Mouse (Mus musculus) forelimb bud, embryonic 11.5 days (tissue): Measurements from ENCODE around the gene 9530003J23Rik.
"Not testable (repeated sequence)": the region's sequence is repeated elsewhere in the genome, so short reads cannot be mapped to it uniquely, and the experiment has no call there.

Experiments
- DNase-seq: peaks from one replicate; pipeline ENCODE4 v3.0.0-alpha.2; 2012; ENCODE audit warnings: low read depth, low spot score

The 9530003J23Rik gene

DNA sequence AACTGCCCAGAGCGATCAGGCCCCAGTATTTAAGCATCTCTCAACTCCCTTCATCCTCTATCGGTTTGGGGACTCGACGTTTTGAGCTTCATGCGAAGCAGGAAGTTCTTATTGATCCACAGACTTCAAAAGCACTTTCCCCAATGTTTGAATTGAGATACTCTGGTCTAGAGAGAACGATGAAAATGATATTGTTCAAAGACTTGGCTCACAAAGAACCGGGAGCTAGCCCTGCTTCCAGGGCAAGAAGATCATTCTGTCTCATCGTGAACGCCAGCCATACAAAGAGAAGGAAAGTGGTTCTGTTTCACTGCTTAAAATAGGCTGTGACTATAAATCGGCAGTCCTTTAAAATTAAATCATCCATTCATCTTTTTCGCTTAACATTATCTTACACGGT lies at the start of gene 9530003J23Rik:
Gene 9530003J23Rik (minus strand): TSS at position 101 of the 400 bp plus-strand sequence.
- DNase-seq = no peak

DNA sequence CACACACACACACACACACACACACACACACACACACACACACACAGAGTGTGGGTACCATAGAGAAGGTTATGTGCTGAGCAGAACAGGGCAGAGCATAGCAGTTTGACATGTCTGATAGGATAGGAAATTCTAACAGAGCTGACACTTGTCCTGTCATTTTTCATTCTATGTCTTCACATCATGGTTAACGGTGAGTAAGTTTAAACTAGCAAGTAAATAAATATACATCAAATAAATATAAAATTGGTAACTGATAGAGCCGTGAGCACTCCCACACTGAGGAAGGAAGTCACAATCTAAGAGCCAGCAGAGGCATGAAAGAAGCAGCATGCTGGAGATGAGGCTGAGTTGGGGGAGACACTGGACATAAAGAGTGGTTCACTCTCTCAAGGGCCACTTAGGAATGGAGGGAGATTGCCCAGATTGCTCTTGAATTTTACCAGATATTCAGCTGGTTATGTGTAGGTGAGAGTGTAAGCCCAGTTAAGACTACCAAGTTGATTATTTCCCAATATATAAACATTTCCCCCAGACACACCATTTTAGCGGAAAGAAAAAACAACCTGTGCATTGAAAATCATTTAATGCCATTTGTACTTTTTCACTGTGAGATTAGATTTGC lies 48.8 kb upstream of the 9530003J23Rik start:
- no peak for DNase-seq

DNA sequence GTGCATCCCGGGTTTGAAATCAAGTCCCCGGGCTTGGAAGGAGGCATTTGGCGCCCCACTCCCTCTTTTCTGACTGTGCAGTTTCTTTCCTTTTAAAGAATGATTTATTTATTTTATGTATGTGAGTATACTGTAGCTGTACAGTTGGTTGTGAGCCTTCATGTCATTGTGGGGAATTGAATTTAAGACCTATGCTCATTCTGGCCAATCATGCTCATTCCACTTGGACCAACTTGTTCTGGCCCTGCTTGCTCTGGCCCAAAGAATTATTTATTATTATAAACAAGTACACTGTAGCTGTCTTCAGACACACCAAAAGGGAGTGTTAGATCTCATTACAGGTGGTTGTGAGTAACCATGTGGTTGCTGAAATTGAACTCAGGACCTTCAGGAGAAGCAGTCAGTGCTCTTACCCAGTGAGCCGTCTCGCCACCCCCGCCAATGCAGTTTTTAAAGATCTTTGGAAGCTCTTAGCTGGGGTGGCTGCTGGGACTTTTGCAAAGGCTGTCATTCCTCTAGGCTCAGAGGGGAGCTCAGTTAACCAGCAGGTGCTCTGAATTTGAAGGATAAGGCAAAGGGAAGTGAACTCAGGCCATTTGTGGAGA lies 48.0 kb upstream of the 9530003J23Rik start:
- no peak for DNase-seq

DNA sequence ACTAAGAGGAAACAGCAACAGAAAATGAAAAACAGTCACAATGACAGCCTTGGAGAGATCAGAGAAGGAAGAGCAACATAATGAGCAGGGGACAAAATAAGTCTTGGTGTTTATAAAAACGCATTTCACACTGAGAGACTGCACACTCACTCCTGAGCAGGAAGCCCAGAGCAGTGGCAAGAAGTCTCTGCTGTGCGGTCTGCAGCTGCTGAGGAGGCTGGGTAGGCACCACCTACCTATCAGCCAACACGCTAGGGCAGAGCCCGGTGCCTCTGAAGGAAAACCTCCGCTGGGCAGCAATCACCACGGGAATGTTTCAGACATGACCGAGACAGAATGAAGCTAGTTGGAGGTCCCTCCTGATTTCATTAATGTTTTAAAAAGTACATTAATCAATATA lies 47.1 kb upstream of the 9530003J23Rik start:
- not testable (repeated sequence) for DNase-seq

DNA sequence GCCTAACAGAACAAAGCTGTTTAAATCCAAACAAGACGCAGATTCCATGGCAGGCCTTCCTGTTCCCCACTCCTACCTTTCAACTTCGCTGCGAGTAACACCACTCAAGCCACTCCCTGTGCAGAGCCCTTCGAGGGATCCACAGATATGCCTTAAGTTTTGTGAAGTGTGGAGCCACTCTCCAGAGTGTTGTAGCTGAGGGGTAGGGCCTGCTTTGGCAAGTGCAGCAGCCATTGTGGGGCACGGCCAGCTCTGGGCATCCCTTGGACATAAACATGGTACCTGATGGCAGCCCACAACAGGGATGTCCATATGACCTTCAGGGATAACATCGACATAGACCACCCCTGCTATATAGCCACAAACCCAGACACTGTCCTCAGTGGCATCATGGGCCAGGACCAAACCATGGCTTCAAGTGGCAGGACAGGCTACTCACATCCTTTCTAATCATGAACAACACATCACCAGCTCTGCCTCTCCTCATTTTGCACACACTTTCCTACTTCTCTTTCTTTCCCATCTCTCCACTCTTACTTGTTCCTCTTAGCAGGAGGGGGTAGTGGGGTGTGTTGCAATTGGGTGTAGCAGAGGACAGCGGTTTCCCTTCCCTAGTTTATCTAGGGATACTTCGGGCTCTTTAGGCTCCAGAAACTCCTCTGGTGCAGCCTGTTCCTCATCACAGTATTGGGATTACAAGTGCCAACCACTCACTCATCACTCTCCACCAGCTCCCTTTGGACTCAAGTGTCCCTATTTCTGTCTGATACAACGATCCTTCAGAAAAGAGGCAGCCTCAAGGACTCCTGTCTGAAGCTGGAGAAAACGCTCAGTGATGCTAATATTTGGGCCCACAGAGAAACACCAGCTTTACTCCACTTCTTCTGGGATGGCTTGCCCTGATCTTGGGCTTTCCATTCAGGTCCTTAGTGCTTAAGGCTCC lies 46.3 kb upstream of the 9530003J23Rik start:
- DNase-seq = no peak

DNA sequence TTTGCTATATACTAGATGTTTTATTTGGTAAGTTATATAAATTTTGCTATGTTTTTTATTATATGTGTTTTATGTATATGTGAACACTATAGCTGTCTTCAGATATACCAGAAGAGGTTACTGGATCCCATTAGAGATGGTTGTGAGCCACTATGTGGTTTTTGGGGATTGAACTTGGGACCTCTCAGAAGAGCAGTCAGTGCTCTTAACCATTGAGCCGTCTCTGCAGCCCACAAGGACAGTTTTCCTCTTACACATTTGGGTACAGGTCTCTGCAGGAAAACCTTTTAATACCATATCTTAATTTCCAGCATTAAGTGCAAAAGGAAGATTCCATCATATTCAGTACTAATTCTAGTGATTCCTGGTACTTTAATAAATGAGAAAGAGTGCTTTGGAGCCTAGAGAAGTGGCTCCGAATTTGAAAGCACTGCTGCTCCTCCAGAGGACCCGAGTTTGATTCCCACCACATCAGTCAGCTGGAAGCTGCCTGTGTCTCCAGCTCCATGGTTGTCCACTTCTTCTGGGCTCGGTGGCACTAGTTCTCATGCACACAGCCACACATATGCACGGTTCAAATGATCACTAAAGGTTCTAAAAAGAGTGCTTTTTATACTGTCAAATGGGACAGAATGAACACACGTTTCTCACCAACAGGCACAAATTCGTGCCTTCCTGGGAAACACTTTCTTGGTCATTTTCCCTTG lies 45.5 kb upstream of the 9530003J23Rik start:
- DNase-seq = no peak

DNA sequence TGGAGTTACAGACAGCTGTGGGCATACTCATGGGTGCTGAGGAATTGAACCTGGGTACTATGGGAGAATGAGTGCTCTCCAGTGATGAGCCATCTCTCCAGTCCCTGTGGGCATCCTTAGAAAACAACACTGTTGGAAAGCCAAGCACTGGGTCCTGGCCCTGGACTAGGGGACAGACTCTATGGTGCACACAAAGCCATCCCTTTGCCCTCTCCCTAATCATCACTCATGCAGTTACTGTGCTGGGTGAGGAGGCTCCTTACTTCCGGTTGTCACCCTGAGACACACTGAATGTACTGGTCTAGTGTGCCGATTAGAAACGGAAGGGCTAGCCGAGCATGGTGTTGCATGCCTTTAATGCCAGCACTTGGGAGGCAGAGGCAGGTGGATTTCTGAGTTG lies 44.7 kb upstream of the 9530003J23Rik start:
- not testable (repeated sequence) for DNase-seq

DNA sequence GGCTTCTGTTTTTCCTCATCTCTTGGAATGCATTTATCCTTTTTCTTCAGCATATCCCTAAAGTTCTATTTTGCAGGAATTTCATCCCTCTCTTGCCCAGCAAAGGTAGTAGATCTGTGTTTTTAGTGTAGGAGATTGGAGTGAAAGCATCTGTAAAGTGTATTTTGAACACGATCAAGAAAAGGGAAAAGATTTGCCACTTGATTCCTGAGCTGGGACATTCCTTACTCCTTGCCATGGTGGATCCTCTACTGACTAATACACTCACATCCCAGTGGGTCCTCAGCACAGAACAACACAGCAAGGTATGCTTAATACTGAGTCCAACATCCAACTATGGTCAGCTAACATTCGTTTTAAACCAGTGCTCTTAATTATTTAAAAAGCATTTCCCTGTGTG lies 44.0 kb upstream of the 9530003J23Rik start:
- no peak for DNase-seq

DNA sequence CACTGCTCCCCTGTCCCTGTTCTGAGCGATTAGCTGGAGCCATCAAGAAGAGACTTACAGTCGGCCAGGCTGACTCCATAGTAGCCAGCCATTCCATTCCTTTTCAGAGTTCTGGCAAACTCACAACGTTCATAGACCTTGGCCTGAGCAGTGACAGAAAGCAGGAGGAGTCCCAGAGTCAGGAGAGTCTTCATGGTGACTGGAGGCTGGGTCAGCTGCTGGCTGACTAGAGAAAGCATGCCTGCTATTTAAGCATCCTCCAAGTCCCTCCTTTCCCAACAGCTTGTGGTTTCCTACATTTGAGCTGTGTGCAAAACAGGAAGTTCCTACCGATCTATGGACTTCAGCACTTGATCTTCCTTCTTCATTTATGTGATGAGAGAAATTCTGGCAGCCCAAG lies 43.5 kb upstream of the 9530003J23Rik start, which contains the start of gene Lyz2:
Gene Lyz2 (minus strand): TSS at position 273 of the 400 bp plus-strand sequence.
- no peak for DNase-seq

DNA sequence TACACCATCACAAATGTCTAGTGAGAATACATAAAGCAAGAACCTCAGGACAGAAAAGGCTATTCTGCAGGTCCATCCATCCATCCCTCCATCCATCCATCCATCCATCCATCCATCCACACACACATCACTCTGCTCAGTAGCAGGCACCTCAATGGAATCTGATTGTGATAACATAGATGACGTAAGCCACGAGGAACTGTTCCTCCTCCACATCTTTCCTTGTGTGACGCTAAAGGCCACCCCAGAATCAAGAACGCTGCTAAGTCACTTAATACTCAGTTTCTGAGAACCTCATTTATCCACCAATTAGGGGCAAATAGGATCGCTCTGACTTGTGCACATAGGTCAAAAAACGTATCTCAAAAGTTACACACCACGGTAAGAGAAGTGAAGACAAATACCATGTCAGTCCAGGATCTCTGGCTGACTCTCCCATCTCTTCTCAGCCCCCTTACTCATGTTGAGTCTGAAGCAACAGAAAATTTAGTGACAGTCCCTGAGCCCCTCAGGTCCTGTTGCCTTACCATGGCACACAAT lies 42.9 kb upstream of the 9530003J23Rik start:
- DNase-seq = no peak

DNA sequence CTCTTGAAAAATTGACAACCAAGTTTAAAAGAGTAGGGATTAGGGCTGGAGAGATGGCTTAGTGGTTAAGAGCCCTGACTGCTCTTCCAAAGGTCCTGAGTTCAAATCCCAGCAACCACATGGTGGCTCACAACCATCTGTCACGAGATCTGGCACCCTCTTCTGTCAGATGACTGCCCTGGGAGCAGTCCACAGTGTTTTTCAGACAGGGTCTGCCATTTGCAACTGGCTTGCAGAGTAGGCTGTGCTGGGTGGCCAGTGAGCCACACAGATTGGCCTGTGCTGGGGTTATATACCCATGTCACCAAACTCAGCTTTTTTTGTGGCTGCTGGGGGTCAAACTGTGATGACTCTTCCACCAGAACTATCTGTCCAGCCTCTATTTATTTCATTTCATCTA lies 41.5 kb upstream of the 9530003J23Rik start:
- DNase-seq = no peak

DNA sequence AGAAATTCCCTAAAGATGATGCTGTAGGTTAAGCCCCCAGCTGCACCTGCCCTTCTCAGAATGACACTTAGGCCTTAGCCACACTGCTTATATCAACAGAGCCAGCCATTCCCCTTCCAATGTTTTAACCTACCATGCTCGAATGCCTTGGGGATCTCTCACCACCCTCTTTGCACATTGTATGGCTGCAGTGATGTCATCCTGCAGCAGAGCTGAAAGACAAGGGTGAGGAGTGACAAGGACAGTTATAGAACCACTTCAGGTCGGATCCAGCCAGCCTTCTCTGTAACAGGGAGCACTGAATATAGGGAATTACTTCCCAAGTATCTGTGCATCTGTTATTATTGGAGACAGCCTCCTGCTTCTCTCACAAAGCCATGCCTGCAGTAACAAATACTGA lies 40.0 kb upstream of the 9530003J23Rik start:
- not testable (repeated sequence) for DNase-seq

DNA sequence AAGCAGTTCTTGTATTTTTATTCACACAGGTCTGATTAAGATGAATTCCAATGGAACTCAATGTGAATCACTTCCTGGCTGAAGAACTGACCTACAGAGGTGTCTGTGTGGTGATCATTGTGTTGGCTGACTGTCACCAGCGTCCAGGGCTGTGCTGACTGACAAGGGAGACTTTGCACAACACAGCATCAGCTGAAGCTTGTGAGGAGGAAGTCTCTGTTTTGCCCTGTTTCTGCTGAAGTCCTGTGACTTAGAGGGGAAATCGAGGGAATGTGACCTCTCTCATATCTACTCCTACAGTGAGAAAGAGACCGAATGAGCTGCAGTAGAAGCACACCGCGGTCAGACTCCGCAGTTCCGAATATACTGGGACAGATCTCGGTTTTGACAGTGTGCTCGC lies 39.3 kb upstream of the 9530003J23Rik start:
- DNase-seq = not testable (repeated sequence)

DNA sequence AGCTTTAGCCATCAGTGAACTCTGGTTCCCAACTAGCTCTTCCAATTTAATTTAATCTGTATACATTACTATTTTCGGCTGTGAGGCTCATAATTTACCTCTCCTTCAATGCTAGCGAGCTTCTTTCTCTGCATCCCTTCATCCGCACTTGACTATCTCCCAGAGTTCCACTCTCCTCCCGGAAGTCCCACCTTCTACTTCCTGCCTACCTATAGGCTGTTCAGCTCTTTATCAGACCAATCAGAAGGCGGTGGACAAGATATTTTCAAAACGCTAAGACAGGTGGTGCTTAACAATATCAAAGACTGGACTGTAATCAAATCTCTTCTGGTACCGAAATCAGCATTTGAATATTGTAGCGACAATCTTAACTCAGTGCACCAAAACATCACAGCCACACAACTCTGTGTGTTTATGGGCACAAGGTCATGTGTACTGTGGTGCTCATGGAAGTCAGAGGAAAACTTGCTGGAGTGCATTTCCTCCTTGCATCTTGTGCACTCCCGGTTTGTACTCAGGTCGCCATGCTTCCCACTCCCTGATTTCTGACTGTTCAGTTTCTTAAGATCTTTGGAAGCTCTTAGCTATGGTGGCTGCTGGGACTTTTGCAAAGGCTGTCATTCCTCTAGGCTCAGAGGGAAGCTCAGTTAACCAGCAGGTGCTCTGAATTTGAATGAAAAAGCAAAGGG lies 37.3 kb upstream of the 9530003J23Rik start:
- no peak for DNase-seq

DNA sequence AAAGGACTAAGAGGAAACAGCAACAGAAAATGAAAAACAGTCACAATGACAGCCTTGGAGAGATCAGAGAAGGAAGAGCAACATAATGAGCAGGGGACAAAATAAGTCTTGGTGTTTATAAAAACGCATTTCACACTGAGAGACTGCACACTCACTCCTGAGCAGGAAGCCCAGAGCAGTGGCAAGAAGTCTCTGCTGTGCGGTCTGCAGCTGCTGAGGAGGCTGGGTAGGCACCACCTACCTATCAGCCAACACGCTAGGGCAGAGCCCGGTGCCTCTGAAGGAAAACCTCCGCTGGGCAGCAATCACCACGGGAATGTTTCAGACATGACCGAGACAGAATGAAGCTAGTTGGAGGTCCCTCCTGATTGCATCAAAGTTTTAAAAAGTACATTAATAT lies 36.1 kb upstream of the 9530003J23Rik start:
- DNase-seq = not testable (repeated sequence)

DNA sequence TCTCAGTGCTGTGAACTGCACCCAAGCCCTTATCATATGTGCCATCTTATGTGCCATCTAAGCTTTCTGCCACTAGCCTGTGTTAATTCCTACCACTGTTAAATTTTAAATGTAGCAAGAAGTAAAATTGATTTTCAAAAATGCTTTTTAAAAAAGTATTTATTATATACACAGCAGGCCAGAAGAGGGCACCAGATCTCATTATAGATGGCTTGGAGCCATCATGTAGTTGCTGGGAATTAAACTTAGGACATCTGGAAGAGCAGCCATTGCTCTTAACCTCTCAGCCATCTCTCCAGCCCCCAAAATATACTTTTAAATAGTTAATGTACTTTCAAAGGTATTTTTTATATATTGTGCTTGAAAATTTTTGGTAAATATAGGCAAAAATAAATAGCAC lies 33.5 kb upstream of the 9530003J23Rik start:
- DNase-seq = no peak

DNA sequence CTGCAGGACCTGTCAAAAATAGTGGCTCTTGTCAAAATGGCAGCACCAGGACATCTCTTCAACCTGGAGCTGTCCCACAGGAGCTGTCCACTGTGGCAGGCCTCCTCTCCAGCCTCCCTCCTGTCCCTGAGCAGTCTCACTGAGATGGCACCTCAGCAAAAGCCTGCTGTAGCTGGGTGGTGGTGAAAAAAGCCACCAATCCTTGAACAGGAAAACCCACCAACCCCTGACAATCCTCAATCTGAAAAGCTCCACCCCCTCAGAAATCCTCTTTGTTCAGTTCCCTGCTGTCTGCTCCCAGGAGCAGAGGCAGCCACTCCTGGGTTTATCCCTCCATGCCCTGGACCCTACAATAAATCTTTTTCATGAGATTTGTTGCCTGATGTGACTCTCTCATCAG lies 21.4 kb upstream of the 9530003J23Rik start:
- DNase-seq = no peak

DNA sequence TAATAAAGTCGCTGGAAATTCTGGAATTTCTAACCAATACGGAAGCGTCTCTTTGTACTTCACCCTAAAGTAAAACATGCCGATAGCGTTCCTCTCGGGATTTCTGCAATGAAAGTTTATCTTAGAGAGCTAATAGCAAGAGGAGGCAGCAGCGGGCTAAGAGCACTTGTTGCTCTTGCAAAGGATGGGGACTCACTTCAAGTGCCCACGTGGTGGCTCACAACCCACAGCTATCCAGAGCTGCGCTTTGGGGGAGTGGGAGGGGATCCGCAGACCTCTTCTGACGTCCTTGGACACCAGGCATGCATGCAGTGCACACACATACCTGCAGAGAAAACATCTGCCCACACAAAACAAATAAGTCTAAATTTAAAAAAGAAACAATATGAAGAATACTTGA lies 2.6 kb downstream of the 9530003J23Rik start:
- no peak for DNase-seq

DNA sequence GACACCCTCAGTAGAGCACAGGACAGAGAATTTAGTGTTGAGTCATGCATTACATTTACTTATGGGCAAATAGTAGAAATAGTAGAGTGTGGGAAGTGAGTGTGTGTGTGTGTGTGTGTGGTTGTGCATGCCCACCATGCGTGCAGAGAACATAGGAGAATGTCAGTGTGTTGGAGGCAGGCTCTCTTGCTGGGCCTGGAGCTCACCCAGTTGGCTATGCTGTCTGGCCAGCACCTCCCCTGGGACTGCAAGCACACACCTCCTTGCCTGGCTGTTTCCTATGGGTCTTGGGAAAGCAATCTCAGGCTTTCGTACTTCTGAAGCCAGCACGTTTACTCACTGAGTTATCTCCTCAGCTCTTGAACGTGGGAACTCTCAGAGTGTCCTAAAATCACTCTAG lies 3.7 kb downstream of the 9530003J23Rik start:
- DNase-seq = no peak

DNA sequence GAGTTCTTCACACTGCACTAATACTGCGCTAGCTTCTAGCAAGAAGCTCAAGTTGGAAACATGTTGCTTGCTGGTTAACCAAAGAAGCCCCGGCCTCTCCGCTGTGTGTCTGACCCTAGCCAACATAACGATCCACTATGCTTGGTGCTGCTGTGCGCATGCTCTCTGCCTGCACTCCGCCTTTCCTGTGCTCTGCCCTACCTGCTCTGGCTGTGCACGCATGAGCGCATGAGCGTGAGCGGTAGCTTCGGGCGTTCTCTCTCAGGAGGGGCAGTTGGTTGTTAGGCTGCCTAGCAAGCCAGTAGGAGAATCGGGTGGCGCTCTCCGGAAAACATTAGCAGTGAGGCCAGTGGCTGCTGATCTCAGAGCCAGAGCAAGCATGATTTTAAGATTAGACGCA lies 8.7 kb downstream of the 9530003J23Rik start:
- no peak for DNase-seq

DNA sequence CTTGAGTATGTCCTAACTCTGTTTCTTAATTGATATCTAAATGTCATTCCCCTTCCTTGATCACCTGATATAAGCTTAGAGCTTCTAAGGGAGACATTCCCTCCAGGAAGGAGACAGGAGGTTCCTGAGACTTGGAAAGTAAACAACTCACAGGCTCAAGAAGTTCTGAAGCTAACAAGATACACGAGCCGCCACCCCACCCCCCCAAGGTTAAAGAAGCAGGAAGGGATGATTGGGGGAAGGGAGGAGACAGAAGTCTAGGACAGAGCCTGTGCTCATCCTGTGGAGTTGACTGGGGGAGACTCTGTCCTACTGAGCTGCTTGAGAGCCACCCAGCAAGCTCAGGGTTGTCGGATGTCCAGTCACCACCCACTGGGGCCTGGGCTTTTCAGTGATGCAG lies 12.5 kb downstream of the 9530003J23Rik start:
- DNase-seq = no peak
